12 mouse cellular contexts compared by ENCODE assay signal in the genomic region with DNA sequence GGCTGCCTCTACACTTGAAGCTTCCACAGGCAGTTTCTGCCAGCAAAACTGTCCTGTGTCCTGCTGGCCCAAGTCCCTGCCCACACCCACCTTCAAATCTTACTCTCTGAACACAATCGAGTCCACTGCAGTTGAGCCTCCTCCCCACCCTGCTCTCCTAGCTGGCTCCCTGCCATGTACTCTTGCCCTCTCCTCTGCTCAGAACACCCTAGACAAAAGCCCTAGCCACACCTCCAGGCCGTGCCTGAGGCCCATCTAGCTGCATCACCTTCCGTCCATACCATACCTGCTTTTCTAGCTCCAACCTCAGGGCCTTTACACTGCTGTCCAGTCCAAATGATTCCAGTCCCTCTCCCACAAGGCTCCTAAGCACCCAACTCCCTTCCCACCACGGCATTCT. TPM values are rescaled to one million over a fixed set of nuclear protein-coding genes. Genes with fewer than 3 reads are reported as not detected.
DNase-seq lines count a peak whose midpoint lies in the region; ATAC-seq and TF ChIP-seq lines count a peak whose summit lies in the region.
"Had no signal": no experiment of that assay in that cellular context is flagged by ENCODE, and none has a peak within 500 bp of the region (broad histone marks: within the 10 kb centered on the region; RNA-seq: fewer than 3 reads in every experiment).

No protein-coding gene starts in this region.

- no peak overlapping the region for H3K4me2 ChIP-seq in kidney, embryonic 16.5 days (replicated peaks; ENCODE audit: low read depth, low read length)
- H3K4me2 ChIP-seq in lung, embryonic 16.5 days (ENCODE audit: low read depth, low read length) = no peak overlapping the region
- no peak overlapping the region for H3K4me2 ChIP-seq in hindbrain, embryonic 13.5 days
- H3K4me2 ChIP-seq: heart, embryonic 12.5 days had no signal

- no peaks in the 10 kb centered on the region for H3K4me1 ChIP-seq in lung, adult 2 months (ENCODE audit: control insufficient read depth, insufficient read depth, low read length)
- no peaks in the 10 kb centered on the region for H3K4me1 ChIP-seq in kidney, embryonic 16.5 days (ENCODE audit: insufficient read depth, low read length)
- H3K4me1 ChIP-seq in lung, embryonic 16.5 days (replicated peaks; ENCODE audit: control insufficient read depth, insufficient read depth, low read length) = peaks cover 8% of the 10 kb centered on the region
- H3K4me1 ChIP-seq in hindbrain, embryonic 13.5 days (replicated peaks) = peaks cover 57% of the 10 kb centered on the region

- no peak overlapping the region for H3K9ac ChIP-seq in kidney, embryonic 16.5 days (replicated peaks; ENCODE audit: low read length)
- no peak overlapping the region for H3K9ac ChIP-seq in lung, embryonic 16.5 days (ENCODE audit: low read length)
- no peak overlapping the region for H3K9ac ChIP-seq in hindbrain, embryonic 13.5 days
- H3K9ac ChIP-seq: heart, embryonic 12.5 days had no signal

- TF ChIP-seq POLR2A in lung, adult 2 months (IDR thresholded peaks at IDR 0.05; ENCODE audit: borderline replicate concordance, extremely low read depth, low read depth, low read length) = no peak

- H3K27me3 ChIP-seq in kidney, embryonic 16.5 days (ENCODE audit: insufficient read depth, low read length) = peaks cover 16% of the 10 kb centered on the region
- H3K27me3 ChIP-seq in lung, embryonic 16.5 days (ENCODE audit: control insufficient read depth, insufficient read depth, low read depth, low read length) = peaks cover 9% of the 10 kb centered on the region
- H3K27me3 ChIP-seq in hindbrain, embryonic 13.5 days = peaks cover 3% of the 10 kb centered on the region; the same call in 1 of the 2 replicates

- H3K27ac ChIP-seq in kidney, embryonic 16.5 days (ENCODE audit: low read length) = no peak overlapping the region
- no peak overlapping the region for H3K27ac ChIP-seq in lung, embryonic 16.5 days (ENCODE audit: low read length)
- no peak overlapping the region for H3K27ac ChIP-seq in hindbrain, embryonic 13.5 days
- H3K27ac ChIP-seq: macrophage had no signal

- no peak overlapping the region for H3K4me3 ChIP-seq in lung, adult 2 months (replicated peaks; ENCODE audit: extremely low read depth, low read depth, low read length)
- no peak overlapping the region for H3K4me3 ChIP-seq in kidney, embryonic 16.5 days (ENCODE audit: low read length)
- no peak overlapping the region for H3K4me3 ChIP-seq in lung, embryonic 16.5 days (ENCODE audit: low read length)
- no peak overlapping the region for H3K4me3 ChIP-seq in hindbrain, embryonic 13.5 days
- H3K4me3 ChIP-seq: heart, embryonic 12.5 days had no signal

- peak; percentile 18 to 39 for DNase-seq in lung, adult 18-20 months
- no peak for DNase-seq in lung, adult 2 months
- no peak for DNase-seq in yolk sac, embryonic 10.5 days (ENCODE audit: low spot score)
- DNase-seq in adrenal gland, postnatal 25 days = no peak
- DNase-seq: adrenal gland, postnatal 14 days; cerebellum, adult 11 months had no signal

- no peaks in the 10 kb centered on the region for H3K36me3 ChIP-seq in kidney, embryonic 16.5 days (ENCODE audit: insufficient read depth, low read length)
- H3K36me3 ChIP-seq in lung, embryonic 16.5 days (ENCODE audit: control insufficient read depth, insufficient read depth, low read length) = no peaks in the 10 kb centered on the region
- peaks cover 35% of the 10 kb centered on the region for H3K36me3 ChIP-seq in hindbrain, embryonic 13.5 days
- H3K36me3 ChIP-seq: heart, embryonic 12.5 days had no signal

- no peaks in the 10 kb centered on the region for H3K9me3 ChIP-seq in kidney, embryonic 16.5 days (ENCODE audit: low read length)
- no peaks in the 10 kb centered on the region for H3K9me3 ChIP-seq in lung, embryonic 16.5 days (ENCODE audit: control insufficient read depth, low read length)
- H3K9me3 ChIP-seq in hindbrain, embryonic 13.5 days = no peaks in the 10 kb centered on the region
- H3K9me3 ChIP-seq: heart, embryonic 12.5 days had no signal

- TF ChIP-seq CTCF in lung, adult 2 months (IDR thresholded peaks at IDR 0.05; ENCODE audit: insufficient read depth, low read length) = no peak

- ATAC-seq in kidney, embryonic 16.5 days (ENCODE audit: low FRiP score, low TSS enrichment) = peak; percentile 69
- ATAC-seq in lung, embryonic 16.5 days (ENCODE audit: low read depth) = peak; percentile 88
- no peak for ATAC-seq in hindbrain, embryonic 13.5 days (ENCODE audit: low FRiP score)

- 51% methylated on average over 4 of the region's 4 CpGs for WGBS in lung, adult 2 months
- 59% methylated on average over 4 of the region's 4 CpGs for WGBS in kidney, embryonic 16.5 days
- 39% methylated on average over 4 of the region's 4 CpGs for WGBS in lung, embryonic 16.5 days
- 61% methylated on average over 4 of the region's 4 CpGs for WGBS in hindbrain, embryonic 13.5 days

RNA-seq across cellular contexts. Expression of gene Wnk2, which starts 7.2 kb away (rescaled TPM):
- polyA plus RNA-seq in lung, adult 2 months (2012; rRNA removed) = 1.5 and 4.2 TPM in 2 replicates
- polyA plus RNA-seq in kidney, embryonic 16.5 days (2015; fragmentation: Nextera tagmentation; extraction: Ambion mirVana) = 1.0 and 1.2 TPM in 2 replicates
- polyA plus RNA-seq in lung, embryonic 16.5 days (2015; fragmentation: Nextera tagmentation; extraction: Ambion mirVana) = 0.85 and 0.98 TPM in 2 replicates
- polyA plus RNA-seq in hindbrain, embryonic 13.5 days (2015; fragmentation: Nextera tagmentation; extraction: Ambion mirVana) = 20.3 and 20.7 TPM in 2 replicates
- total RNA-seq in adrenal gland, postnatal 25 days (2021) = 2.4 and 4.2 TPM in 2 replicates
- total RNA-seq: monocyte, adult 5-6 weeks had no signal
- polyA plus RNA-seq: macrophage had no signal

RNA-seq across cellular contexts. Expression of gene Ninj1, which starts 46.7 kb away (rescaled TPM):
- polyA plus RNA-seq in lung, adult 2 months (2012; rRNA removed) = 161 and 222 TPM in 2 replicates
- 76.1 and 77.1 TPM in 2 replicates for polyA plus RNA-seq in kidney, embryonic 16.5 days (2015; fragmentation: Nextera tagmentation; extraction: Ambion mirVana)
- polyA plus RNA-seq in lung, embryonic 16.5 days (2015; fragmentation: Nextera tagmentation; extraction: Ambion mirVana) = 46.8 and 47.5 TPM in 2 replicates
- 19.3 and 19.9 TPM in 2 replicates for polyA plus RNA-seq in hindbrain, embryonic 13.5 days (2015; fragmentation: Nextera tagmentation; extraction: Ambion mirVana)
- 47.6 and 55.2 TPM in 2 replicates for total RNA-seq in adrenal gland, postnatal 25 days (2021)

Comparison
In these comparisons a context has a peak if more than half of its experiments do, and no peak if none do; other contexts are left out.
1. DNase-seq: peak in lung, adult 18-20 months (2 of 2); none in lung, adult 2 months (single experiment), yolk sac, embryonic 10.5 days (single experiment) and adrenal gland, postnatal 25 days (single experiment).